Mouse (Mus musculus) heart, adult 2 months (tissue): ENCODE measurements around the gene Tmem259.

Experiments used
- CTCF ChIP-seq: fragments of 200-600 bp; IDR thresholded peaks from 2 replicates; pipeline ENCODE4 v1.8.1; 2022; ENCODE audit warnings: antibody characterized with exemption, mild to moderate bottlenecking, moderate library complexity
- EP300 ChIP-seq: fragments of 200-500 bp; IDR thresholded peaks from 2 replicates; pipeline ENCODE4 v1.6.1; 2011; ENCODE audit warnings: low read depth, low read length, control low read depth; ENCODE audit not compliant: insufficient read depth

- TF ChIP-seq CTCF (no peak), EP300 (no peak)
These were observed 46.6 kb upstream of the Tmem259 start for GRCm38 (mm10) chr10:80030736-80031135.
